Mouse (Mus musculus): ENCODE results near the gene Atp8a1. TPM values are rescaled to one million over a fixed set of nuclear protein-coding genes. Genes with fewer than 3 reads are reported as not detected.

Gene Atp8a1
- polyA plus RNA-seq, 1 experiment from 2014 or later: 28.1 TPM

GRCm38 (mm10) chr5:67739261-67739660 is 108.0 kb downstream of the Atp8a1 start:
- no peak for ATAC-seq (ENCODE audit: low FRiP score)
- Histone ChIP-seq H3K36me3 (replicated peaks) (peaks cover 18% of the 10 kb centered on the region), H3K4me3 (replicated peaks) (no peak overlapping the region), H3K4me1 (no peaks in the 10 kb centered on the region), H3K27me3 (no peaks in the 10 kb centered on the region), H3K27ac (no peak overlapping the region), H3K4me2 (no peak overlapping the region), H3K9me3 (no peaks in the 10 kb centered on the region), H3K9ac (no peak overlapping the region)
- 79% methylated on average over 3 of the region's 3 CpGs for WGBS

GRCm38 (mm10) chr5:67738133-67738532 is 109.1 kb downstream of the Atp8a1 start:
- 91% methylated on average over 10 of the region's 10 CpGs for WGBS
- no peaks in the 10 kb centered on the region for H3K27me3 ChIP-seq
- H3K4me3 ChIP-seq (replicated peaks): no peak overlapping the region
- H3K4me2 ChIP-seq: no peak overlapping the region
- peaks cover 8% of the 10 kb centered on the region for H3K36me3 ChIP-seq (replicated peaks)
- H3K4me1 ChIP-seq: no peaks in the 10 kb centered on the region
- no peaks in the 10 kb centered on the region for H3K9me3 ChIP-seq
- no peak overlapping the region for H3K27ac ChIP-seq
- no peak overlapping the region for H3K9ac ChIP-seq
- ATAC-seq (ENCODE audit: low FRiP score): no peak

- H3K4me1 ChIP-seq: no peaks in the 10 kb centered on the region
- H3K36me3 ChIP-seq (replicated peaks): peaks cover 6% of the 10 kb centered on the region; the same call in 1 of the 2 replicates
- no peak for ATAC-seq (ENCODE audit: low FRiP score)
- H3K4me2 ChIP-seq: no peak overlapping the region
- no peak overlapping the region for H3K9ac ChIP-seq
- no peak overlapping the region for H3K4me3 ChIP-seq (replicated peaks)
- H3K27me3 ChIP-seq: no peaks in the 10 kb centered on the region
- H3K27ac ChIP-seq: no peak overlapping the region
- H3K9me3 ChIP-seq: no peaks in the 10 kb centered on the region
- WGBS: 100% methylated on average over 1 of the region's 1 CpGs
Observed at GRCm38 (mm10) chr5:67735771-67736170, 111.5 kb downstream of the Atp8a1 start.

GRCm38 (mm10) chr5:67733551-67734258 is 113.5 kb downstream of the Atp8a1 start:
- ATAC-seq (ENCODE audit: low FRiP score): no peak
- no peak overlapping the region for H3K27ac ChIP-seq
- no peak overlapping the region for H3K9ac ChIP-seq
- H3K4me1 ChIP-seq: no peaks in the 10 kb centered on the region
- 0 out of 2 replicates have a peak, but pooled peaks cover 17% of the 10 kb centered on the region for H3K36me3 ChIP-seq (replicated peaks)
- no peak overlapping the region for H3K4me3 ChIP-seq (replicated peaks)
- no peak overlapping the region for H3K4me2 ChIP-seq
- H3K9me3 ChIP-seq: no peaks in the 10 kb centered on the region
- 76% methylated on average over 9 of the region's 9 CpGs for WGBS
- no peaks in the 10 kb centered on the region for H3K27me3 ChIP-seq

- 82% methylated on average over 6 of the region's 6 CpGs for WGBS
- Histone ChIP-seq H3K27me3 (no peaks in the 10 kb centered on the region), H3K27ac (no peak overlapping the region), H3K9ac (no peak overlapping the region), H3K9me3 (no peaks in the 10 kb centered on the region), H3K4me3 (replicated peaks) (no peak overlapping the region), H3K36me3 (replicated peaks) (0 out of 2 replicates have a peak, but pooled peaks cover 17% of the 10 kb centered on the region), H3K4me2 (no peak overlapping the region), H3K4me1 (no peaks in the 10 kb centered on the region)
- ATAC-seq (ENCODE audit: low FRiP score): no peak
Observed at GRCm38 (mm10) chr5:67733150-67733549, 114.1 kb downstream of the Atp8a1 start.

- 7% methylated on average over 2 of the region's 2 CpGs for WGBS
- H3K27me3 ChIP-seq: no peaks in the 10 kb centered on the region
Observed at GRCm38 (mm10) chr5:67727755-67728154, 119.5 kb downstream of the Atp8a1 start.

GRCm38 (mm10) chr5:67726810-67727209 is 120.4 kb downstream of the Atp8a1 start:
- 92% methylated on average over 13 of the region's 13 CpGs for WGBS

More at GRCm38 (mm10) chr5:67727755-67728154, 119.5 kb downstream of the Atp8a1 start:
- H3K4me2 ChIP-seq: no peak overlapping the region
- no peak overlapping the region for H3K27ac ChIP-seq
- 0 out of 2 replicates have a peak, but pooled peaks cover 14% of the 10 kb centered on the region for H3K36me3 ChIP-seq (replicated peaks)
- 0 out of 2 replicates have a peak, but pooled peaks have one; percentile 27 for ATAC-seq (ENCODE audit: low FRiP score)
- no peaks in the 10 kb centered on the region for H3K9me3 ChIP-seq
- no peaks in the 10 kb centered on the region for H3K4me1 ChIP-seq
- H3K9ac ChIP-seq: no peak overlapping the region
- H3K4me3 ChIP-seq (replicated peaks): no peak overlapping the region

GRCm38 (mm10) chr5:67701641-67702040 is 145.6 kb downstream of the Atp8a1 start:
- no peak for ATAC-seq (ENCODE audit: low FRiP score)

More at GRCm38 (mm10) chr5:67726810-67727209, 120.4 kb downstream of the Atp8a1 start:
- no peaks in the 10 kb centered on the region for H3K4me1 ChIP-seq
- H3K4me2 ChIP-seq: no peak overlapping the region
- no peak overlapping the region for H3K9ac ChIP-seq
- ATAC-seq (ENCODE audit: low FRiP score): no peak
- H3K36me3 ChIP-seq (replicated peaks): 0 out of 2 replicates have a peak, but pooled peaks cover 17% of the 10 kb centered on the region
- no peaks in the 10 kb centered on the region for H3K9me3 ChIP-seq
- no peak overlapping the region for H3K4me3 ChIP-seq (replicated peaks)
- no peak overlapping the region for H3K27ac ChIP-seq
- no peaks in the 10 kb centered on the region for H3K27me3 ChIP-seq

GRCm38 (mm10) chr5:67699418-67699817 is 147.8 kb downstream of the Atp8a1 start:
- ATAC-seq (ENCODE audit: low FRiP score): no peak
- Histone ChIP-seq H3K27me3 (no peaks in the 10 kb centered on the region), H3K36me3 (replicated peaks) (peaks cover 14% of the 10 kb centered on the region; the same call in 1 of the 2 replicates), H3K9me3 (no peaks in the 10 kb centered on the region), H3K9ac (no peak overlapping the region), H3K27ac (no peak overlapping the region), H3K4me3 (replicated peaks) (no peak overlapping the region), H3K4me2 (no peak overlapping the region), H3K4me1 (peaks cover 11% of the 10 kb centered on the region)
- WGBS: 100% methylated on average over 1 of the region's 1 CpGs

More at GRCm38 (mm10) chr5:67701641-67702040, 145.6 kb downstream of the Atp8a1 start:
- Histone ChIP-seq H3K27me3 (no peaks in the 10 kb centered on the region), H3K36me3 (replicated peaks) (peaks cover 14% of the 10 kb centered on the region; the same call in 1 of the 2 replicates), H3K27ac (no peak overlapping the region), H3K4me2 (no peak overlapping the region), H3K9me3 (no peaks in the 10 kb centered on the region), H3K9ac (no peak overlapping the region), H3K4me1 (peaks cover 11% of the 10 kb centered on the region), H3K4me3 (replicated peaks) (no peak overlapping the region)
- 96% methylated on average over 7 of the region's 7 CpGs for WGBS

- Histone ChIP-seq H3K27me3 (no peaks in the 10 kb centered on the region), H3K4me2 (no peak overlapping the region), H3K9ac (no peak overlapping the region), H3K4me1 (peaks cover 11% of the 10 kb centered on the region), H3K27ac (no peak overlapping the region), H3K36me3 (replicated peaks) (peaks cover 11% of the 10 kb centered on the region; the same call in 1 of the 2 replicates), H3K9me3 (no peaks in the 10 kb centered on the region), H3K4me3 (replicated peaks) (no peak overlapping the region)
- no peak for ATAC-seq (ENCODE audit: low FRiP score)
- WGBS: 83% methylated on average over 3 of the region's 3 CpGs
Observed at GRCm38 (mm10) chr5:67698176-67698575, 149.1 kb downstream of the Atp8a1 start.

- Histone ChIP-seq H3K4me1 (peaks cover 11% of the 10 kb centered on the region), H3K27ac (0 out of 2 replicates have a peak overlapping the region, but pooled peaks have one; percentile 15), H3K9ac (no peak overlapping the region), H3K27me3 (no peaks in the 10 kb centered on the region), H3K9me3 (no peaks in the 10 kb centered on the region), H3K4me3 (replicated peaks) (no peak overlapping the region), H3K4me2 (no peak overlapping the region), H3K36me3 (replicated peaks) (peaks cover 5% of the 10 kb centered on the region; the same call in 1 of the 2 replicates)
- 18% methylated on average over 12 of the region's 12 CpGs for WGBS
- ATAC-seq (ENCODE audit: low FRiP score): peak; percentile 44
Observed at GRCm38 (mm10) chr5:67696741-67697596, 150.3 kb downstream of the Atp8a1 start.

- peaks cover 11% of the 10 kb centered on the region for H3K4me1 ChIP-seq
- H3K36me3 ChIP-seq (replicated peaks): no peaks in the 10 kb centered on the region
- H3K27me3 ChIP-seq: no peaks in the 10 kb centered on the region
- no peak for ATAC-seq (ENCODE audit: low FRiP score)
- H3K9me3 ChIP-seq: no peaks in the 10 kb centered on the region
- no peak overlapping the region for H3K4me3 ChIP-seq (replicated peaks)
- 92% methylated on average over 13 of the region's 14 CpGs for WGBS
- H3K9ac ChIP-seq: no peak overlapping the region
- H3K27ac ChIP-seq: no peak overlapping the region
- H3K4me2 ChIP-seq: no peak overlapping the region
Observed at GRCm38 (mm10) chr5:67695055-67695710, 152.1 kb downstream of the Atp8a1 start.
